Mouse (Mus musculus) thymus, adult 2 months (tissue): ENCODE measurements around the gene Itga1.

Source experiments
- CTCF ChIP-seq: fragments of 200-500 bp; IDR thresholded peaks from 2 replicates; pipeline ENCODE4 v1.5.1; 2012; ENCODE audit warnings: mild to moderate bottlenecking, control low read depth, low read length, moderate library complexity, borderline replicate concordance; ENCODE audit not compliant: control insufficient read depth, poor library complexity, insufficient read depth; ENCODE audit errors: extremely low read depth
- POLR2A ChIP-seq: fragments of 200-500 bp; IDR thresholded peaks from 2 replicates; pipeline ENCODE4 v1.6.1; 2012; ENCODE audit warnings: mild to moderate bottlenecking, low read length, control low read depth, moderate library complexity; ENCODE audit not compliant: control insufficient read depth, poor library complexity, insufficient read depth; ENCODE audit errors: extremely low read depth

GRCm38 (mm10) chr13:115082339-115082738, 19.4 kb downstream of the Itga1 start:
- no peak for TF ChIP-seq CTCF
- no peak for TF ChIP-seq POLR2A
